Mouse (Mus musculus) limb, embryonic 10.5 days (tissue): Measurements from ENCODE around the gene Mt2. TPM values are rescaled to one million over a fixed set of nuclear protein-coding genes. Genes with fewer than 3 reads are reported as not detected.
"Not testable (repeated sequence)": the region's sequence is repeated elsewhere in the genome, so short reads cannot be mapped to it uniquely, and the experiment has no call there.

Experiments used
- DNase-seq: peaks from one replicate; pipeline ENCODE4 v3.0.0-alpha.2; 2017; ENCODE audit warnings: low spot score
- H3K27ac ChIP-seq: fragments of 300-500 bp; sonication (generic); 2 replicates; pipeline ENCODE4 v1.5.1; 2016; ENCODE audit warnings: mild to moderate bottlenecking
- H3K27me3 ChIP-seq: fragments of 300-500 bp; sonication (generic); 2 replicates; pipeline ENCODE4 v1.6.1; 2016; ENCODE audit warnings: low read depth, mild to moderate bottlenecking; ENCODE audit not compliant: poor library complexity, severe bottlenecking
- H3K36me3 ChIP-seq: fragments of 300-500 bp; sonication (generic); 2 replicates; pipeline ENCODE4 v1.6.1; 2016; ENCODE audit warnings: mild to moderate bottlenecking, moderate library complexity
- H3K4me1 ChIP-seq: fragments of 300-500 bp; sonication (generic); 2 replicates; pipeline ENCODE4 v1.6.1; 2016
- H3K4me3 ChIP-seq: fragments of 300-500 bp; sonication (generic); 2 replicates; pipeline ENCODE4 v1.5.1; 2016; ENCODE audit warnings: mild to moderate bottlenecking, moderate library complexity
- H3K9me3 ChIP-seq: fragments of 300-500 bp; sonication (generic); replicated peaks from 2 replicates; pipeline ENCODE4 v1.6.1; 2016; ENCODE audit warnings: mild to moderate bottlenecking
- WGBS: fragments of 180-500 bp; shearing (Covaris S2); methylation state at CpG from one replicate; pipeline ENCODE4 v1.1.7; 2016; 5-methylcytosine and 5-hydroxymethylcytosine counted together
- polyA plus RNA-seq: library from polyadenylated mRNA; unstranded; fragments of >200 nt; fragmentation: Nextera tagmentation; extraction: Ambion mirVana; gene quantifications from 2 replicates; pipeline ENCODE4 v1.2.1, GENCODE M21; 2016

Mt2 gene
- polyA plus RNA-seq, 1 experiment from 2014 or later: 30.0 TPM

DNA sequence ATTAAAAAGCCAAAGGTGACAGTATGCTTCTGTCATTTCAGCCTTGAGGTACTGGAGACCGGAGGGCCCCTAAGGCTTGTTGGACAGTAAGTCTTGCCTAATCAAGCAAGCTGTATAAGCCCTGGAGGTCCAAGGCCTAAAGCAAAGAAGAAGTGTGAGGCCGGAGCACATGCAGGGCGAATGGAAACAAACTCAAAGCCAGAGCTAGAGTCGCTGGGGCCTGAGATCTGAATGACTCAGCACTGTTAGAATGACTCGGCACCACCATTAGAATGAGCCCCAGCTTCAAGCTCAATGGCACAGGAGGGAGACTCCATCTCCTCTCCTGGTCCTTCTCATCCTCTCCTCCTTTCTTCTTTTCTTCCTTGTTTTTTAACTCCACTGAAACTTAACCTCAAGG is 21.5 kb upstream of the Mt2 start:
- Histone ChIP-seq H3K36me3 (no peaks in the 10 kb centered on the region), H3K4me1 (peaks cover 19% of the 10 kb centered on the region), H3K27me3 (peaks cover 48% of the 10 kb centered on the region), H3K4me3 (no peak overlapping the region), H3K27ac (no peak overlapping the region), H3K9me3 (no peaks in the 10 kb centered on the region)
- DNase-seq: no peak
- WGBS: 80% methylated on average over 5 of the region's 5 CpGs

DNA sequence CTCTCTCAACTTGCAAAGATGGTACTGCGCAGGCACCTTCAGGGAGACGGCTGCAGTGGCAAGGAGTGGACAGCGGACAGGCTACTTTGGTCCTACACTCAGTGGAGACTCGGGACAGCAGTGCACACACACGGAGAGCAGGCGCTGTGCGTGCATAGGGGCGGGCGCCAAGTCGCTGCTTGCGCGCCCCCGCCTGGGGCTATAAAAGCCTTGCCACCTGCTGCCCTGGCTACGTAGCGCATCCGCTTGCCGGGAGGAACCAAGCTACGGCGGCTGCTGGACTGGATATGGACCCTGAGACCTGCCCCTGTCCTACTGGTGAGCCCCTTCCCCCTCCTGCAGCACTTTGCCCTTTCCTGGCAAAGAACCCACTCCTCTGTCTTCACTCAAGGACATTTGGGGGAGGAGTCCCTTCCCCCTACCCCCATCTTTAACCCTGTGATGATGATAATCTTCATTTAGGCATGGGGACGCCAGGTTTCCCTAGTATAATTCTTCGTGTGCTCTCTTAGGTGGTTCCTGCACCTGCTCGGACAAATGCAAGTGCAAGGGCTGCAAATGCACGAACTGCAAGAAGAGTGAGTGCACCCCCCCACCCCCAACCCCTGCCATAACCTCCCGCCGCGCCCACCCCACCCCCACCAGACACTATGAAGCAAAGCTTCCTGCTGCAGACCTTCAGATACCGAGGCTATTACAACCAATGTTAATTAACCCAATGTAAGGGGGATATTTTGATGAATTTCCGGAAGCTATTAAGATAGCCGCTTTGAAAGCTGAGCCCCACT is 19.8 kb upstream of the Mt2 start, which contains the start of gene Mt3:
Gene Mt3, plus strand, starts transcription at position 95 of the 788 bp plus-strand sequence.
- DNase-seq: peak; percentile 63
- 2% methylated on average over 29 of the region's 29 CpGs for WGBS
- H3K27me3 ChIP-seq: peaks cover 48% of the 10 kb centered on the region
- no peak within 1 kb of the TSS for H3K27ac ChIP-seq
- H3K4me3 ChIP-seq: peak within 1 kb of the TSS; percentile 40
- peaks cover 19% of the 10 kb centered on the region for H3K4me1 ChIP-seq
- H3K36me3 ChIP-seq: no peaks in the 10 kb centered on the region
- no peaks in the 10 kb centered on the region for H3K9me3 ChIP-seq

GRCm38 (mm10) chr8:94153451-94153850 is 19.0 kb upstream of the Mt2 start:
- Histone ChIP-seq H3K36me3 (no peaks in the 10 kb centered on the region), H3K4me1 (peaks cover 19% of the 10 kb centered on the region), H3K4me3 (peak overlapping the region; percentile 40; the same call in 1 of the 2 replicates), H3K27me3 (peaks cover 48% of the 10 kb centered on the region), H3K27ac (no peak overlapping the region), H3K9me3 (no peaks in the 10 kb centered on the region)
- DNase-seq: no peak
- WGBS: 19% methylated on average over 7 of the region's 7 CpGs

GRCm38 (mm10) chr8:94154537-94154936 is 17.9 kb upstream of the Mt2 start:
- DNase-seq: no peak
- WGBS: 60% methylated on average over 6 of the region's 6 CpGs
- H3K4me3 ChIP-seq: no peak overlapping the region
- H3K36me3 ChIP-seq: no peaks in the 10 kb centered on the region
- H3K27ac ChIP-seq: no peak overlapping the region
- peaks cover 19% of the 10 kb centered on the region for H3K4me1 ChIP-seq
- H3K9me3 ChIP-seq: no peaks in the 10 kb centered on the region
- H3K27me3 ChIP-seq: peaks cover 48% of the 10 kb centered on the region

GRCm38 (mm10) chr8:94156092-94156491 is 16.4 kb upstream of the Mt2 start:
- Histone ChIP-seq H3K4me1 (peaks cover 19% of the 10 kb centered on the region), H3K27ac (no peak overlapping the region), H3K36me3 (no peaks in the 10 kb centered on the region), H3K9me3 (no peaks in the 10 kb centered on the region), H3K27me3 (peaks cover 39% of the 10 kb centered on the region), H3K4me3 (no peak overlapping the region)
- no peak for DNase-seq
- 84% methylated on average over 4 of the region's 4 CpGs for WGBS

GRCm38 (mm10) chr8:94165772-94166171 is 6.7 kb upstream of the Mt2 start:
- H3K4me3 ChIP-seq, H3K9me3 ChIP-seq, H3K4me1 ChIP-seq, H3K36me3 ChIP-seq, H3K27ac ChIP-seq, DNase-seq: not testable (repeated sequence)
- 61% methylated on average over 8 of the region's 8 CpGs for WGBS
- peaks cover 27% of the 10 kb centered on the region for H3K27me3 ChIP-seq

- H3K4me1 ChIP-seq: peaks cover 10% of the 10 kb centered on the region
- WGBS: 3% methylated on average over 6 of the region's 6 CpGs
- peak; percentile 94 for DNase-seq
- no peak overlapping the region for H3K4me3 ChIP-seq
- peaks cover 41% of the 10 kb centered on the region for H3K27me3 ChIP-seq
- no peaks in the 10 kb centered on the region for H3K9me3 ChIP-seq
- H3K27ac ChIP-seq: no peak overlapping the region
- no peaks in the 10 kb centered on the region for H3K36me3 ChIP-seq
These were observed 5.2 kb upstream of the Mt2 start for GRCm38 (mm10) chr8:94167244-94167643.

DNA sequence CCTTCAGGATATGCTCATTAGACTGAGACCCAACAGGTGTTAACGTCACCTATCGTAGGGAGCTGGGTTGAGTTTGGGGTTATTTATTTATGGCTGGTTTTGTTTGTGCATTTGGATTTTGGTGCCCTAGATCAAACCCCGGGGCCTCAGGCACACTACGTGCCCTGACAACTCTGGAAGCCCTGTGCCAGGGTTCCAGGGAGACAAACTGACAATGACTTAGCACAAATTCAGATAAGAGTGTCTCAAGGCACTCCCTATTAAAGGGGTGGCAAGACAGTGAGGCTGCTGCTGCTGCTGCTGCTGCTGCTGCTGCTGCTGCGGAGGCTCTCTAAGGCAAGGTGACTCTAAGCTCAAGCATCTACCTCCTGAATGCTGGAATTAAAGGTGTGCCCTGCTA is 2.9 kb upstream of the Mt2 start:
- H3K4me3 ChIP-seq: no peak overlapping the region
- no peak for DNase-seq
- no peak overlapping the region for H3K27ac ChIP-seq
- H3K9me3 ChIP-seq: no peaks in the 10 kb centered on the region
- peaks cover 24% of the 10 kb centered on the region for H3K4me1 ChIP-seq
- H3K27me3 ChIP-seq: peaks cover 64% of the 10 kb centered on the region
- 84% methylated on average over 5 of the region's 5 CpGs for WGBS
- no peaks in the 10 kb centered on the region for H3K36me3 ChIP-seq

DNA sequence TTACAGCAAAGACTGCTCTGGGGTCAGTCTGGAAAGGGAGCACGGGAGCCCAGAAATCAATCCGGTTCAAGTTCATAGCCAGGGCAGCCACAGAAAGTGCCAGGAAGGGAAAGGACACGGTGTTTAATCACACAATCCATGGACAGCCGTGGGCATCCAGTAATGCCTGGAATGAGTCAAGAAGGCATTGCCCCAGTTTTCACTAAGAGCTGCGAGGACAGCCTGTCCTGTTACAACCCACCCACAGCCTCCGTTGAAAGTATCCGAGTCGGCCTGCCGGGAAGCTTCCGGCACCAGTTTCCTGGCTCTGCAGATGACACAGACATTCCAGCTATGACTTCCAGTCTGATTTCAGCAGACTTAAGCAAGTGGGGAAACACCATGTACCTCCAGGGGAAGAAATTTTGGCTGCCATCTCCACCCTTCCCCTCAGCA is 1.1 kb upstream of the Mt2 start:
- Histone ChIP-seq H3K27ac (no peak overlapping the region), H3K4me1 (peaks cover 24% of the 10 kb centered on the region), H3K9me3 (no peaks in the 10 kb centered on the region), H3K36me3 (no peaks in the 10 kb centered on the region), H3K4me3 (peak overlapping the region; percentile 51; the same call in 1 of the 2 replicates), H3K27me3 (peaks cover 82% of the 10 kb centered on the region)
- 53% methylated on average over 10 of the region's 10 CpGs for WGBS
- DNase-seq: no peak

- Histone ChIP-seq H3K36me3 (no peaks in the 10 kb centered on the region), H3K4me3 (peak overlapping the region; percentile 51), H3K27ac (0 out of 2 replicates have a peak overlapping the region, but pooled peaks have one; percentile 17)
These were observed 607 bp downstream of the Mt2 start for GRCm38 (mm10) chr8:94172809-94173732.

GRCm38 (mm10) chr8:94173848-94174403 is 1.5 kb downstream of the Mt2 start:
- no peaks in the 10 kb centered on the region for H3K36me3 ChIP-seq
- no peak overlapping the region for H3K27ac ChIP-seq
- peaks cover 28% of the 10 kb centered on the region for H3K4me1 ChIP-seq
- no peaks in the 10 kb centered on the region for H3K9me3 ChIP-seq
- no peak for DNase-seq
- 49% methylated on average over 11 of the region's 11 CpGs for WGBS
- H3K4me3 ChIP-seq: no peak overlapping the region
- H3K27me3 ChIP-seq: peaks cover 100% of the 10 kb centered on the region

More at GRCm38 (mm10) chr8:94172809-94173732, 607 bp downstream of the Mt2 start:
- Histone ChIP-seq H3K9me3 (no peaks in the 10 kb centered on the region), H3K27me3 (peaks cover 96% of the 10 kb centered on the region), H3K4me1 (peaks cover 24% of the 10 kb centered on the region)
- WGBS: 3% methylated on average over 39 of the region's 39 CpGs
- DNase-seq: peak; percentile 64

DNA sequence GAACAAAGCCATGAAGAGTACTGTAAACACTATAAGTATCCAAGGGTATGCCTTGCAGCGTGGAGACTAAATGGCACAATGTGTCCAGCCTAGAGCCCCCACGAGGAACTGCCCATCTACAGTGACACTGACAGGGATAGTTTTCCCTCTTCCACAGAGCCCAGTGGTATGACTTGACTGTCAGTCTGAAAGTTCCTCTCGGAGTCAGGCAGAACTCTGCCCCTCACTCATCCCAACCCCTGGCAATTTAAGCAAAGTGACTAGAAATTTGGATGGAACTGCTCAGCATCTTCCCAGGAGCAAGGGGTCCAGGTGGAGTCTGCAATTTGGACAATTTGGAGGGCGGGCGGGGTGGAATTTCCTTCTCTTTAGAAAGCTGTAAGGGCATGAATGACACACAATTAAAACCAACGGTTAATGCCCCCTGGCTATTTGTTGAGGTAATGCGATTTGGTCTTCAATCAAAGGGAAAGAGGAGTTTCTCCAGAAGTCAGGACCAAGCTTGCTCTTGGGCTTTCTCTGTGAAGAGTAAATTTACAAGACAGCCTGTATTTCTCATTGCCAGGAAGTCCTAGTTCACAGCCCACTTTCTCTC is 2.3 kb downstream of the Mt2 start:
- WGBS: 35% methylated on average over 7 of the region's 7 CpGs

More for the DNA sequence above, 2.3 kb downstream of the Mt2 start:
- Histone ChIP-seq H3K9me3 (no peaks in the 10 kb centered on the region), H3K36me3 (no peaks in the 10 kb centered on the region), H3K27ac (no peak overlapping the region), H3K4me3 (no peak overlapping the region), H3K4me1 (peaks cover 36% of the 10 kb centered on the region), H3K27me3 (peaks cover 100% of the 10 kb centered on the region)
- no peak for DNase-seq
